ENCODE assay signal across 8 mouse cellular contexts in the genomic region with DNA sequence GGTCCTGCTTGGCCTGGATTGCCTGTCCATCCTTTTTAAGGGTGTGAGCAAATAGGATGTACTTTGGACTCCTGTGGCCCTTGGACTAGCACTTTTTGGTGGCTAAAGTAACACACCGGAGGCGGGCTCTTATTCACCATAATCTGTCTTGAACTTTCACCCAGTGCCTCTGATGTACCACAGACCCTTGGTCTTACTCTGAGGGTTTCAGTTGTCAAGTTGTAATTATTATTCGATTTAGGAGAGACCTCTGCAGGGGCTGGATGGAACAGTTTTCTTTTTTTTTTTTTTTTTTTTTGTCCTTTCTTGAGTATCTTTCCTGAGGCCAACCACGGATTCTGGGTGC. TPM values are rescaled to one million over a fixed set of nuclear protein-coding genes. Genes with fewer than 3 reads are reported as not detected.
A peak's percentile ranks its signal among the peaks of the same experiment; 100 is the strongest.
DNase-seq lines count a peak whose midpoint lies in the region; ATAC-seq and TF ChIP-seq lines count a peak whose summit lies in the region.

No protein-coding gene starts in this region.

- 17% methylated on average over 4 of the region's 4 CpGs for WGBS in forebrain, embryonic 14.5 days
- WGBS in limb, embryonic 11.5 days = 34% methylated on average over 4 of the region's 4 CpGs
- WGBS in neural tube, embryonic 15.5 days = 41% methylated on average over 4 of the region's 4 CpGs

- DNase-seq in testis, postnatal 10 days (ENCODE audit: low spot score) = no peak
- peak; percentile 24 for DNase-seq in forebrain, embryonic 14.5 days (ENCODE audit: low spot score)
- no peak for DNase-seq in limb, embryonic 11.5 days (ENCODE audit: low spot score)
- DNase-seq in gastrocnemius, postnatal 4 days (ENCODE audit: low spot score in 2 of 2) = no peak

- no peaks in the 10 kb centered on the region for H3K9me3 ChIP-seq in forebrain, embryonic 14.5 days (replicated peaks; ENCODE audit: control insufficient read depth, low read length)
- no peaks in the 10 kb centered on the region for H3K9me3 ChIP-seq in limb, embryonic 11.5 days (ENCODE audit: control insufficient read depth, low read length)
- no peaks in the 10 kb centered on the region for H3K9me3 ChIP-seq in neural tube, embryonic 15.5 days (replicated peaks)

- ATAC-seq in forebrain, embryonic 14.5 days = no peak
- no peak for ATAC-seq in limb, embryonic 11.5 days (ENCODE audit: insufficient number of reproducible peaks, low FRiP score, low TSS enrichment, low read depth)
- ATAC-seq in neural tube, embryonic 15.5 days (ENCODE audit: low FRiP score) = no peak
- ATAC-seq in inflammation-experienced regulatory T-cells, adult 6 months = no peak
- no peak for ATAC-seq in cerebellum, adult (ENCODE audit: insufficient number of reproducible peaks, low FRiP score, low TSS enrichment)

- peak overlapping the region; percentile 84 for H3K9ac ChIP-seq in forebrain, embryonic 14.5 days (ENCODE audit: low read length)
- peak overlapping the region; percentile 89 for H3K9ac ChIP-seq in limb, embryonic 11.5 days (ENCODE audit: low read length)
- H3K9ac ChIP-seq in neural tube, embryonic 15.5 days (replicated peaks) = peak overlapping the region; percentile 81

- TF ChIP-seq POLR2A in testis, adult 2 months (IDR thresholded peaks at IDR 0.05; ENCODE audit: control insufficient read depth, low read depth, low read length) = no peak

- no peaks in the 10 kb centered on the region for H3K27me3 ChIP-seq in testis, adult 2 months (ENCODE audit: control insufficient read depth, insufficient read depth, low read length)
- H3K27me3 ChIP-seq in forebrain, embryonic 14.5 days (replicated peaks; ENCODE audit: control insufficient read depth, insufficient read depth, low read length) = no peaks in the 10 kb centered on the region
- H3K27me3 ChIP-seq in limb, embryonic 11.5 days (ENCODE audit: control insufficient read depth, insufficient read depth, low read length) = no peaks in the 10 kb centered on the region
- H3K27me3 ChIP-seq in neural tube, embryonic 15.5 days (replicated peaks) = no peaks in the 10 kb centered on the region

- H3K4me1 ChIP-seq in testis, adult 2 months (ENCODE audit: control insufficient read depth, insufficient read depth, low read length) = peaks cover 12% of the 10 kb centered on the region
- peaks cover 5% of the 10 kb centered on the region for H3K4me1 ChIP-seq in forebrain, embryonic 14.5 days (ENCODE audit: control insufficient read depth, insufficient read depth, low read length)
- H3K4me1 ChIP-seq in limb, embryonic 11.5 days (ENCODE audit: control insufficient read depth, insufficient read depth, low read length) = 0 out of 2 replicates have a peak, but pooled peaks cover 2% of the 10 kb centered on the region
- peaks cover 11% of the 10 kb centered on the region for H3K4me1 ChIP-seq in neural tube, embryonic 15.5 days

- peak overlapping the region; percentile 56 for H3K4me2 ChIP-seq in forebrain, embryonic 14.5 days (ENCODE audit: low read length)
- H3K4me2 ChIP-seq in limb, embryonic 11.5 days (ENCODE audit: low read depth, severe bottlenecking) = peak overlapping the region; percentile 48
- peak overlapping the region; percentile 68 for H3K4me2 ChIP-seq in neural tube, embryonic 15.5 days

- no peaks in the 10 kb centered on the region for H3K36me3 ChIP-seq in testis, adult 2 months (ENCODE audit: control insufficient read depth, insufficient read depth, low read length)
- H3K36me3 ChIP-seq in forebrain, embryonic 14.5 days (ENCODE audit: control insufficient read depth, insufficient read depth, low read length) = 0 out of 2 replicates have a peak, but pooled peaks cover 6% of the 10 kb centered on the region
- no peaks in the 10 kb centered on the region for H3K36me3 ChIP-seq in limb, embryonic 11.5 days (ENCODE audit: control insufficient read depth, insufficient read depth, low read length)
- no peaks in the 10 kb centered on the region for H3K36me3 ChIP-seq in neural tube, embryonic 15.5 days

- TF ChIP-seq CTCF in testis, adult 2 months (IDR thresholded peaks at IDR 0.05; ENCODE audit: control insufficient read depth, insufficient read depth, insufficient replicate concordance, low read depth, low read length) = no peak

- H3K27ac ChIP-seq in testis, adult 2 months (ENCODE audit: control insufficient read depth, insufficient read depth, low read depth, low read length) = no peak overlapping the region
- H3K27ac ChIP-seq in forebrain, embryonic 14.5 days (ENCODE audit: low read depth, low read length) = no peak overlapping the region
- no peak overlapping the region for H3K27ac ChIP-seq in limb, embryonic 11.5 days (replicated peaks; ENCODE audit: low read depth, low read length)
- peak overlapping the region; percentile 87 for H3K27ac ChIP-seq in neural tube, embryonic 15.5 days (replicated peaks)

- H3K4me3 ChIP-seq in testis, adult 2 months (ENCODE audit: control insufficient read depth, low read depth, low read length) = peak overlapping the region; percentile 94
- peak overlapping the region; percentile 67 for H3K4me3 ChIP-seq in forebrain, embryonic 14.5 days (ENCODE audit: low read depth, low read length)
- peak overlapping the region; percentile 64 for H3K4me3 ChIP-seq in limb, embryonic 11.5 days (ENCODE audit: low read depth, low read length)
- H3K4me3 ChIP-seq in neural tube, embryonic 15.5 days (replicated peaks) = peak overlapping the region; percentile 69

RNA-seq across cellular contexts. Expression of gene Def8, which starts 20.2 kb away (rescaled TPM):
- 3.5 and 3.7 TPM in 2 replicates for polyA plus RNA-seq in testis, adult 2 months (2012; rRNA removed)
- polyA plus RNA-seq in forebrain, embryonic 14.5 days (2014; fragmentation: Nextera tagmentation; extraction: Ambion mirVana) = 44.3 and 48.4 TPM in 2 replicates
- 37.3 and 37.6 TPM in 2 replicates for polyA plus RNA-seq in limb, embryonic 11.5 days (2014; fragmentation: Nextera tagmentation; extraction: Ambion mirVana)
- 46.8 and 52.3 TPM in 2 replicates for polyA plus RNA-seq in neural tube, embryonic 15.5 days (2015; fragmentation: Nextera tagmentation; extraction: Ambion mirVana)
- total RNA-seq in gastrocnemius, postnatal 4 days (2021) = 10 to 100 TPM; 32.2 to 37.3 TPM
- polyA plus RNA-seq in inflammation-experienced regulatory T-cells, adult 6 months (2017; shearing (Covaris generic)) = 1 to 10 TPM; 7.7 to 7.9 (median 7.8) TPM

RNA-seq across cellular contexts. Expression of gene Tubb3, which starts 32.3 kb away (rescaled TPM):
- 43.5 and 48.7 TPM in 2 replicates for polyA plus RNA-seq in testis, adult 2 months (2012; rRNA removed)
- polyA plus RNA-seq in forebrain, embryonic 14.5 days (2014; fragmentation: Nextera tagmentation; extraction: Ambion mirVana) = 1,786 and 1,955 TPM in 2 replicates
- 9.3 and 11.2 TPM in 2 replicates for polyA plus RNA-seq in limb, embryonic 11.5 days (2014; fragmentation: Nextera tagmentation; extraction: Ambion mirVana)
- 1,289 and 1,555 TPM in 2 replicates for polyA plus RNA-seq in neural tube, embryonic 15.5 days (2015; fragmentation: Nextera tagmentation; extraction: Ambion mirVana)
- under 1 TPM; 0.61 to 0.96 TPM for total RNA-seq in gastrocnemius, postnatal 4 days (2021)
- polyA plus RNA-seq in inflammation-experienced regulatory T-cells, adult 6 months (2017; shearing (Covaris generic)) = 1 to 10 TPM in 1 of 3 experiments, under 1 TPM in 1, not detected in 1; 0.30 to 2.0 TPM

RNA-seq across cellular contexts. Expression of gene Afg3l1, which starts 34.2 kb away (rescaled TPM):
- 29.5 and 30.4 TPM in 2 replicates for polyA plus RNA-seq in testis, adult 2 months (2012; rRNA removed)
- polyA plus RNA-seq in forebrain, embryonic 14.5 days (2014; fragmentation: Nextera tagmentation; extraction: Ambion mirVana) = 26.6 and 28.2 TPM in 2 replicates
- polyA plus RNA-seq in limb, embryonic 11.5 days (2014; fragmentation: Nextera tagmentation; extraction: Ambion mirVana) = 36.5 and 41.1 TPM in 2 replicates
- 47.3 and 50.7 TPM in 2 replicates for polyA plus RNA-seq in neural tube, embryonic 15.5 days (2015; fragmentation: Nextera tagmentation; extraction: Ambion mirVana)
- total RNA-seq in gastrocnemius, postnatal 4 days (2021) = 10 to 100 TPM; 39.4 to 48.5 TPM
- polyA plus RNA-seq in inflammation-experienced regulatory T-cells, adult 6 months (2017; shearing (Covaris generic)) = 10 to 100 TPM; 32.6 to 47.7 (median 36.1) TPM

RNA-seq across cellular contexts. Expression of gene Mc1r, which starts 36.6 kb away (rescaled TPM):
- 0.02 and 0.15 TPM in 2 replicates for polyA plus RNA-seq in testis, adult 2 months (2012; rRNA removed)
- polyA plus RNA-seq in forebrain, embryonic 14.5 days (2014; fragmentation: Nextera tagmentation; extraction: Ambion mirVana) = 0.11 TPM in 1 of 2 replicates, not detected in the other
- polyA plus RNA-seq in limb, embryonic 11.5 days (2014; fragmentation: Nextera tagmentation; extraction: Ambion mirVana) = not detected in 2 replicates
- 0.20 and 0.22 TPM in 2 replicates for polyA plus RNA-seq in neural tube, embryonic 15.5 days (2015; fragmentation: Nextera tagmentation; extraction: Ambion mirVana)
- total RNA-seq in gastrocnemius, postnatal 4 days (2021) = not detected
- not detected for polyA plus RNA-seq in inflammation-experienced regulatory T-cells, adult 6 months (2017; shearing (Covaris generic))

Comparison
In these comparisons a context has a peak if more than half of its experiments do, and no peak if none do; other contexts are left out.
1. RNA of gene Tubb3, which starts 32.3 kb away (polyA plus RNA-seq): 1,786 to 1,955 TPM in forebrain, embryonic 14.5 days and 1,289 to 1,555 TPM in neural tube, embryonic 15.5 days; 43.5 to 48.7 TPM in testis, adult 2 months, 9.3 to 11.2 TPM in limb, embryonic 11.5 days and 0.30 to 2.0 TPM in inflammation-experienced regulatory T-cells, adult 6 months; every median in the first group is over 10 times any median in the second.
2. Peak in every context shown above with its lines, with median percentiles within 50 percentile points of each other: H3K4me3 ChIP-seq, H3K4me2 ChIP-seq and H3K9ac ChIP-seq.